Mouse (Mus musculus): ENCODE results near the gene 4930564D02Rik.
A peak's percentile ranks its signal among the peaks of the same experiment; 100 is the strongest.

The 4930564D02Rik gene

GRCm38 (mm10) chr3:105066544-105066943 lies at the start of gene 4930564D02Rik:
4930564D02Rik (plus strand) TSS chr3:105066844.
- no peak for DNase-seq (ENCODE audit: inconsistent age in 2 of 2, low spot score in 1 of 2)

- DNase-seq (ENCODE audit: inconsistent age in 2 of 2, low spot score in 1 of 2), result no peak
Measured at GRCm38 (mm10) chr3:105017314-105017713, 49.3 kb upstream of the 4930564D02Rik start.

DNA sequence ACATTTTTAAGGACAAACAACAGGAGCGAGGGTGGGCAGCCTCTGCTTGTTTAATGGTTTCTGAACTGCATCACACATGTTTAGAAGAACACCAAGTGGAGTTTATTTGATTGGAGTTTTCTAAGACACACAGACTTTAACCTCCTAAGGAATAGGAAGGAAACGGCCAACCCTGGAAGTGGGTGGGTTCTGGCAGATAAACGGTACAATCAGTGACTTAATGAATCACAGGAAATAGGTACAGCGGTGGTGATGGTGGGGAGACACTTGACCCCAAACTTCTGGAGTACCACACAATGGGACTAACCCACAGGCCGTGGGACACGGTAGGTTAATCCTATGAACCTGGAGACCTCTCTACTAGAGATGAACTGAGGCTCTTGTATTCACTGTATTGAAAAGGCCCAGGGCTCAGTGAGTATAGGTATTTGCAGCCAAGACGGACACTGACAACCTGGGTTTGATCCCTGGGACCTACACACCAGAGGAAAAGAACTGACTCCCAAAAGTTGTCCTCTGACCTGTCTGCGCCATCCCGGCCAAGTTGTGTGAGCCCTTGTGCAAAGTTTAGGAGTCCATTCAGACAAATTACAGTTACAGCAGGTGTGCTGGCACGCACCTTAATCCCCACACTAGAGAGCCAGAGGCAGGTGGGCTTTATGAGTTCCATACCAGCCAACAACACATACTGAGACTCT lies 48.4 kb upstream of the 4930564D02Rik start:
- DNase-seq (ENCODE audit: inconsistent age in 2 of 2, low spot score in 1 of 2), result peak in 1 of 2 experiments; percentile 52

GRCm38 (mm10) chr3:105018783-105019105 lies 47.9 kb upstream of the 4930564D02Rik start:
- no peak for DNase-seq (ENCODE audit: inconsistent age in 2 of 2, low spot score in 1 of 2)

DNA sequence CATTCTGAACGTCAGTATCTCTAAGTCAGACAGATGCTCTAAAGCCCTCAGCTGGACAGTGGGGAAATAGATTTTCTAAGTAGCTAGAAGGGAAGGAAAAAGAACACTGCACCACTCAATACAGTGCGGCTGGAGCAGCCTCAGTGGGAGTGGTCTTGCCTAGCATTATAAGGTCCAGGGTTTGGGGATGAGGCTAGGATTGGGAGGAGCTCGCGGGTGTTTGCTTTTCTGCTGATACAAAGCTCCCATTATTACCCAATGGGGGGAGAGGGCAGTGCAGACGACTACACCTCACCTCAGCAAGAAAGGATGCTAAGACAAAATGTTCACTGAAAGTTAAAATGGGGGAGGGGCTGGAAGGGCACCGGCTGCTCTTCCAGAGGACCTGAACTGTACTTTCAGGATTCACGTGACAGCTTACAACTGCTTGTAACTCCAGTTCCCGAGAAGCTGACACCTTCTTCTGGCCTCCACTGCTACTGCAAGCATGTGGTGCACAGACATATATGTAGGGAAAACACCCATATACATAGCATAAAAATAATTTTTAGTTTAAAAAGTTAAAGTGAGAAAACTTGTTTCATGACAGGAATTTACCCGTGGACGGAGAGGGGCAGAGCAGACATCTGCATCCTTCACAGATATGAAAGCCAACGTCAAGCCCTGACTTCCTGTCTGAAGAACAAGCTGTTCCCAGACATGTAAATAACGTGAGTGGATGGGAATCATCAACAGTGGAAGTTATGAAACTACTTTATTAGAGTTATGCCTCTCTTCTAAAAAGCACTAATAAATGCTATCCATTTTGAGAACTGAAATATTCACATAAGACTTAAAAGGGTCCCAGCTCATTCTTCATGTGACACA lies 46.6 kb upstream of the 4930564D02Rik start:
- DNase-seq (ENCODE audit: inconsistent age in 2 of 2, low spot score in 1 of 2), result peak in 1 of 2 experiments; percentile 59

GRCm38 (mm10) chr3:105023371-105024005 lies 43.2 kb upstream of the 4930564D02Rik start:
- peak in 1 of 2 experiments; percentile 45 for DNase-seq (ENCODE audit: inconsistent age in 2 of 2, low spot score in 1 of 2)

- no peak for DNase-seq (ENCODE audit: inconsistent age in 2 of 2, low spot score in 1 of 2)
Measured at GRCm38 (mm10) chr3:105036281-105036847, 30.3 kb upstream of the 4930564D02Rik start.

DNA sequence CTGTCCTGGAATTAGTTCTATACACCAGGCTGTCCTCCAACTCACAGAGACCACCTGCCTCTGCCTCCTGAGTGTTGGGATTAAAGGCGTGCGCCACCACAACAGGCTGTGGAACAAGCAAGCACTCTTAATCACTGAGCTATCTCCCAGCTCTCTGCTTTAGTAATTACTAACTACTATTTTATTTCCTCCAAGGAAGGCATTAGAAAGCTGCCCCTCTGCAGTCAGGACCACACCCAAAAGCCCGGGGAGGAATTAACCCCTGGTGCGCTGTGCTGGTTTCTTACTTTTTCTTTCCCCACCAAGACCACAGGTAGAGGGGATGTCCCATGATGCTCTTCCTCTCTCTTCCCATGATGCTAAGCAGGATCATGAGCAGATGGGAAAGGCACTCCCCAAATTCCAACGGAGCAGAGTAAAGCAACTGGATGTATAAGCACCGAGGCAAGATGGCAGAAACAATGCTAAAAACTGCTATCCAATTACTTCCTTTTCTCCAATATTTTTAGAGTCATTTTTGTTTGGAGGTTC lies 29.3 kb upstream of the 4930564D02Rik start:
- no peak for DNase-seq (ENCODE audit: inconsistent age in 2 of 2, low spot score in 1 of 2)

DNA sequence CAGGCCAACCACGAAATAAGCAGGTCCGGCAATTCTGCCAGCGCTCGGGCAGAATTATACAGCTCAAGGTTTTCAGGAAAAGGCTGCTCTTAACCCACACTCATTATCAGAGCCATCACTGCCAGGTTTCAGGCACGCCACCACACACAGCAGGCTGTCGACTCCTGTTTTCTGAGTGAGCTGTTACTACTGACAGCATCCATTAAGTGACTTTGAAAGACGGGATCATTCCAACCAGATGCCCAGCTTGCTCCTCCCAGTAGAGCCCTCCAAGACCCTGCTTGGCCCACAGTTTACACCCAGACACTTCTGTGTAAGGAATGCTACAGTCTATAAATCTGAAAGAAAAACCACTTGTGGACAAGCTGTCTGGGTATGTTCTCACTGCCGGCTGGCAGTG lies 26.6 kb upstream of the 4930564D02Rik start:
- peak in 1 of 2 experiments; percentile 4 for DNase-seq (ENCODE audit: inconsistent age in 2 of 2, low spot score in 1 of 2)

GRCm38 (mm10) chr3:105040983-105041625 lies 25.5 kb upstream of the 4930564D02Rik start:
- peak in 1 of 2 experiments; percentile 18 for DNase-seq (ENCODE audit: inconsistent age in 2 of 2, low spot score in 1 of 2)

GRCm38 (mm10) chr3:105043746-105044145 lies 22.9 kb upstream of the 4930564D02Rik start:
- DNase-seq (ENCODE audit: inconsistent age in 2 of 2, low spot score in 1 of 2), result peak in 1 of 2 experiments; percentile 33

DNA sequence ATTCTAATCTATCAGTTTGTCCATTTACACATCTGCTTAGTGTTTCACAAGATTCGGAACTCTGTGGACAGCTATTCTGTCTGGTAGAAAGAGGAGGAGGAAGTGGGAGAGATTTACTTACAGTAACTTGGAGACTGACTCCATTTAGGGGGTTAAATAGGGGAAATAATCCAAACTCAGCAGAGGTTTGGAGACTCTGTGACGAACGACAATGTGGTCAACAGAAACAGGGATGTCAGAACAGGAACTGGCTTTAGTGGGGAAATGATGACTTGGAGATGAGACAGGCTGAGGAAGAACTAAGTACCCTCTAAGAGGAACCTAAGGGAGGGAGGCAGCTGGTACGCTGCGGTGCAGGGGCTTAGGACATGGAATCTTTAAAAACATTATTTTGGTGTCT lies 19.8 kb upstream of the 4930564D02Rik start:
- peak in 1 of 2 experiments; percentile 48 for DNase-seq (ENCODE audit: inconsistent age in 2 of 2, low spot score in 1 of 2)

DNA sequence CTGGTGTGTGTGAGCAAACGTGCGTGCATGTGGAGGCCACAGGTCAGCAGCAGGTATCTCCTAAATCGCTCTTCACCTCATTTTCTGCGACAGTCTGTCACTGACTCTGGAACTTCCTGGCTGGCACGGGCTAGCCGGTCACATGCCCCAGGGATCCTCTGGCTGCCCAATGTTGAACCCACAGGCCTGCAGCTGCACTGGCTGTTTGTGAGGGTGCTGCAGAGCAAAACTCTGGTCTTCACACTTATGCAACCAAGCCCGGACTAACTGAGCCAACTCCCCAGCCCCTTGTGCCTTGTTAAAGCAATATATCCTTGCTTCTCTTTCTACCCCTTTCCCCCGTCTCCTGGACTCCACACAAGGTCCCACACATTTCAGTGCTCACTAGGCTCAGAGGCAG lies 19.0 kb upstream of the 4930564D02Rik start:
- peak; percentile 45 to 73 for DNase-seq (ENCODE audit: inconsistent age in 2 of 2, low spot score in 1 of 2)

DNA sequence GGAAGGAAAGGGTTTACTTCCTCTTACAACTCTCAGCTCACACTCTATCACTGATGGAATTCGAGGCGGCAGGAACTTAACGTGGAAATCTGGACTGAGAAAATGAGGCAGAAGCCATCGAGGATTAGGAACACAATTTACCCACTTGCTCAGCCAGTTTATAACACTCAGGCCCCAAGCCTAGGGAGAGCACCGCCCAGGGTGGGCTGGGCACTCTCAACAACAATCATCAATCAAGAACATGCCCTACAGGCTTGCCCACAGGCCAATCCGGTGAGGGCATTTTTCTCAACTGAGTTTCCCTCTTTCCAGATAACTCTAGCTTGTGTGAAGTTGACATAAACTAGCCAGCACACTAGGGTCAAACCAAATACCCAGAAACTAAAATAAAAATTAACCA lies 16.8 kb upstream of the 4930564D02Rik start:
- DNase-seq (ENCODE audit: inconsistent age in 2 of 2, low spot score in 1 of 2), result no peak

GRCm38 (mm10) chr3:105051103-105051502 lies 15.5 kb upstream of the 4930564D02Rik start:
- DNase-seq (ENCODE audit: inconsistent age in 2 of 2, low spot score in 1 of 2), result no peak

DNA sequence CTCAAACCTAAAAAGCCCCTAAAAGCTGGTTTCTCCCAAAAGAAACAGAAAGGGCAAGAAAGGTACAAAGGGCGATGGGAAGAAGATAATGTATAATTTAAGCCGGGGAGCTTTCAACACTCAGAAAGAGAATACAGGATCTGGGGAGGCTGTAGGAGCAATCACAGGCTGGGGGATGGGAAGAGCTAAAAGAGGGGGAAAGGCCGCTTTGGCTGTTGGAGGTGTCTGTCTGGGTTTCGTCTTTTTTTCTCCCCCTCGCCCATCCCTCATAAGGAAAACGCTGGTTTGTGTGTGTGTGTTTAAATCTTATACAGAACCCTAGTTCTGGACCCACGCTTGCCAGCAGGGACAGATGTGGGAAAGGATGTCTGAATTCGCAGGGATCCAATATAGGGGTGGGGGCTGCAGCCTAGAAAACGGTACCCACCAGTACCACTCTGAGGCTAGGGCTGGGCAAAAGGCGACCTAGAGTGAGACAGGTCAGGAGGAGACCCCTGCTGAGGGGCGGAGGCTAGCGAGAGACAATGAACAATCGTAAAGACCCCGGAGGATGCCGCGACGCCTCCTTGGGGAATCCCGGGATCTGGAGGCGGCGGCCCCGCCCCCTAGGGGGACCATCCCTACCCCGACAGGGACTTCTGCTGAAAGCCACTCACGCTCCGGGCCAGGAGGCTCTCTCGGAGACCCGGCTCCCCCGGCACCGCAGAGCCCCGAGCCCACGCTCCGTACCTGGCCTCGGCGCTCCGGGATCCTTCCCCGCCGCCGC lies 14.3 kb upstream of the 4930564D02Rik start:
- no peak for DNase-seq (ENCODE audit: inconsistent age in 2 of 2, low spot score in 1 of 2)

DNA sequence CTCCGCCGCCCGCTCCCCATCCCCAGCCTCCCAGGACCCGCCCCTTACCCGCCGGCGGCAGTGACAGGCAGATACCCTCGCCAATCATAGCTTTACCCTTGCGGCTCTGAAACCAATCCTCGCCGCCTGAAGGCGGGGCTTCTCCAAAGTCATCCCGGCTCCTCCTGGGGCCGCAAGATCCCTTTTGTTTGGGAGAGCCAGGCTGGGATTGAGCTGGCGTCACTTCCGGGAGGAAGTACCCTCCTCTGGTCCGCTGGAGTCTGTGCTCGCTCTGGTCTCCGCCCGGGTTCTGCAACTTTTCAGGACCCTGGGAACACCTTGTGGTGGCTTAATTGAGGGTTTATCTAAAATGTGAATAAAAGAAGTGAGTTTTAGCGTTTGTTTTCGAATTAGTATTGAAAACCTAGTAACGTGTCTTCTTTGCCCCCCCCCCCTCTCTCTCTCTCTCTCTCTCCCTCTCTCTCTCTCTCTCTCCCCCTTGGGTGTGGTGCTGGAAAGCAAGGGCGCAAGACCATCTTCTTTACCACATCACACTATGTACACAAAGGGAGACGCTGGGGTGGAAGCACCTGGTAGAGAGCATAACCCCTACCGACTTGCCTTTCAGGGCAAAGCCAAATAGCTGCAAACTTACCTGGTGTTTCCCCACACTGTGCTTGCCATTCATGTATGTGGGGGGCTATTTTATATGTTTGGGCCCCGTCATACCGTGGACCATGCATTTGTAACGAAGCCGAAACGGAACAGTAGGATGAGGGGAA lies 13.5 kb upstream of the 4930564D02Rik start, which contains the start of gene Cttnbp2nl:
Gene Cttnbp2nl, minus strand, starts transcription at position 210 of the 761 bp plus-strand sequence.
- peak; percentile 98 to 100 for DNase-seq (ENCODE audit: inconsistent age in 2 of 2, low spot score in 1 of 2)

GRCm38 (mm10) chr3:105053698-105054001 lies 13.0 kb upstream of the 4930564D02Rik start:
- no peak for DNase-seq (ENCODE audit: inconsistent age in 2 of 2, low spot score in 1 of 2)

DNA sequence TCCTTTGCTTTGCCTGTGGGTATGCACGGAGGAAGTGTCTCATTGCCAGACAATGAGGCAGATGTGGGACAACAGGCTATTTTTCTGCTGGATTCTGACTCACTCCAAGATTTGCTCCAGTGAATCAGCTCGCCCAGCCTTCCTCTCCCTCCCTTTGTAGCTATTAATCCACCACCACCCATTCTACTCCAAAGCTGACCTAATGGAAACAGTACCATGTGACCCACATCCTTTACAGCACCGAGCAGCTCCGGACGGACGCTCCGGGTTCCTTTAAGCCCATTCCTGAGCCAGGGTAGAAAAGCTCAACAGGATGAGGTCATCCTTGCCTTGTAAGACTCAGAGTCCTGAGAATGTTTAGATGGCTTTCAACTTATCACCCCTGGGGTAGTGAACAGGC lies 11.7 kb upstream of the 4930564D02Rik start:
- DNase-seq (ENCODE audit: inconsistent age in 2 of 2, low spot score in 1 of 2), result peak; percentile 84 to 93

Measured in adrenal gland, adult (tissue).